Mouse (Mus musculus) liver, embryonic 13.5 days (tissue): ENCODE results near the gene Amn1. TPM values are rescaled to one million over a fixed set of nuclear protein-coding genes. Genes with fewer than 3 reads are reported as not detected.
"Not testable (repeated sequence)": the region's sequence is repeated elsewhere in the genome, so short reads cannot be mapped to it uniquely, and the experiment has no call there.

Source experiments
- ATAC-seq: fragments of 200-750 bp; cut with Nextera tagmentation; 2 replicates; pipeline ENCODE4 v1.8.0; 2017; ENCODE audit warnings: low read depth, mild to moderate bottlenecking, moderate number of reproducible peaks, moderate library complexity
- DNase-seq: peaks from one replicate; pipeline ENCODE4 v3.0.0; 2022
- H3K27ac ChIP-seq: fragments of 300-500 bp; sonication (generic); 2 replicates; pipeline ENCODE4 v1.5.1; 2015; ENCODE audit warnings: moderate library complexity, mild to moderate bottlenecking, inconsistent platforms
- H3K27me3 ChIP-seq: fragments of 300-500 bp; sonication (generic); 2 replicates; pipeline ENCODE4 v1.6.1; 2015; ENCODE audit warnings: mild to moderate bottlenecking, inconsistent platforms
- H3K36me3 ChIP-seq: fragments of 300-500 bp; sonication (generic); 2 replicates; pipeline ENCODE4 v1.6.1; 2015; ENCODE audit warnings: mild to moderate bottlenecking, inconsistent platforms
- H3K4me1 ChIP-seq: fragments of 300-500 bp; sonication (generic); replicated peaks from 2 replicates; pipeline ENCODE4 v1.6.1; 2015; ENCODE audit warnings: inconsistent platforms
- H3K4me2 ChIP-seq: fragments of 300-500 bp; sonication (generic); 2 replicates; pipeline ENCODE4 v1.6.1; 2015; ENCODE audit warnings: inconsistent platforms, mild to moderate bottlenecking, moderate library complexity
- H3K4me3 ChIP-seq: fragments of 300-500 bp; sonication (generic); replicated peaks from 2 replicates; pipeline ENCODE4 v1.5.1; 2015; ENCODE audit warnings: mild to moderate bottlenecking, inconsistent platforms
- H3K9ac ChIP-seq: fragments of 300-500 bp; sonication (generic); 2 replicates; pipeline ENCODE4 v1.6.1; 2015; ENCODE audit warnings: mild to moderate bottlenecking, inconsistent platforms
- H3K9me3 ChIP-seq: fragments of 300-500 bp; sonication (generic); replicated peaks from 2 replicates; pipeline ENCODE4 v1.6.1; 2016; ENCODE audit warnings: inconsistent platforms
- WGBS: fragments of 180-500 bp; shearing (Covaris S2); methylation state at CpG from one replicate; pipeline ENCODE4 v1.1.7; 2015; ENCODE audit not compliant: insufficient replicate concordance; 5-methylcytosine and 5-hydroxymethylcytosine counted together
- polyA plus RNA-seq: library from polyadenylated mRNA; unstranded; fragments of >200 nt; fragmentation: Nextera tagmentation; extraction: Ambion mirVana; gene quantifications from 2 replicates; pipeline ENCODE4 v1.2.1, GENCODE M21; 2015

The Amn1 gene
- polyA plus RNA-seq = 7.7 and 8.0 TPM in 2 replicates

DNA sequence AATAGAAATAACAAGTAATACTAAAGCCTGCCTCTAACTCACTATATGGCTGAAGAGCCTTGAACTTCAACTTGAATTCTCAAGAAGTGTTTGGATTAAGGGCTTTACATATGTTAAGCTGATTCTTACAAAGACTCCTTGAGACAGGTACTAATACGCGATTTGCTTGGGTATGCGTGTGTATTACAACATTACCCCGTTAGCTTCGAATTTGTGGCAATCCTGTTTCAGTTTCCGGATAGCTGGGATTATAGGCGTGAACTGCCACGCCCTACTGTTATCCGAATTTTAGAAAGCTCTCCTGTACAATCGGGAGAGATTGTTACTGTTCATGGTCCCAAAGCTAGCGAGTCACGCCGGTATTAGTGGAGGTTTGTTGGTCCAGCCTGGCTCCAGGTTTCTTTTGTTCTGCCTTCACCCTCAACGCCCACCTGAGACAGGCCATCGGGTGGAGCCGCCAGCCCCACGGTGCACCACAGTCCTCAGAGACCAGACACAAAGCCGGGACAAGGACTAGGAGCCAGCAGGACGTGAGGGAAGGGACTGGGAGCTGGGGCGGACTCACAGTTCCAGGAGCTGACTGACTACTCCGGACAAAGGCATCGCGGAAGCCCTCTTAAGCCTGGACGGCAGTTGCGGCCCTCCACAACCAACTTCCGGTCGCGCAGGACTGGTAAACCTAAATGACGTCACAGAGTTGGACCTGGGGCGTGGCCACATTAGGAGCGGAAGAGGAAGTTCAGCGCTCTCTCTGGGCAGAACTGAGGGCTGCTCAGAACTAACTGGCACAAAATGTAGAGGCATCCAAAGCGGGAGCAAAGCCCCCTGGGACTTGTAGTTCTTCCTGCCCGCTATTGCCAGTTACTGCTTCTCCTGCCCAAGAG is at the start of gene Amn1:
Amn1 (minus strand) TSS at position 672 of the 884 bp plus-strand sequence.
- Histone ChIP-seq H3K9me3 (no peaks in the 10 kb centered on the region), H3K27ac (peak within 1 kb of the TSS; percentile 85), H3K36me3 (0 out of 2 replicates have a peak, but pooled peaks cover 4% of the 10 kb centered on the region), H3K9ac (peak within 1 kb of the TSS; percentile 77), H3K4me1 (peaks cover 54% of the 10 kb centered on the region), H3K4me2 (peak within 1 kb of the TSS; percentile 68), H3K27me3 (no peaks in the 10 kb centered on the region), H3K4me3 (peak within 1 kb of the TSS; percentile 69)
- WGBS = under 1% methylated on average over 34 of the region's 34 CpGs
- ATAC-seq (peak; percentile 91), DNase-seq (peak; percentile 93)

DNA sequence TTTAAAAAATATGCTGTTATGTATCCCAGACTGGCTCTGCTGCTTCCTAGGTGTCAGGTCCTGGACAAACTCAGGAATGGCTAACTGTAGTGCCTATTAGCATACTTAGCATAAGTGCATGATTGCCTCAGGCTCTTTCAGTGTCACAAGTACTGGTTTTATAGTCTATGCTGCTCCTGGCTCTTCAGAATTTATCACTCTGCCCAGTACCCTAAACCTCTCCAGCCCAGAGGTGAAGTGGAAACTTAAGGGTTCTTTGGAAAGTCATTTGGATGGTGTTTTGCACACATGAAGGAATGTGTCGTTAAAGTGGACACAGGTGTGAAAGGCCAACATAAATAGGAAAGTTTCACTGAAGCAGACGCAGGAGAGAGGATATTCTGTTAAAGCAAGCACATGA is 48.3 kb upstream of the Amn1 start:
- Histone ChIP-seq H3K9me3 (no peaks in the 10 kb centered on the region), H3K27ac (no peak overlapping the region), H3K27me3 (no peaks in the 10 kb centered on the region), H3K4me3 (no peak overlapping the region), H3K36me3 (no peaks in the 10 kb centered on the region), H3K9ac (no peak overlapping the region), H3K4me1 (peaks cover 11% of the 10 kb centered on the region), H3K4me2 (no peak overlapping the region)
- DNase-seq (no peak), ATAC-seq (no peak)
- WGBS = 73% methylated on average over 2 of the region's 2 CpGs

DNA sequence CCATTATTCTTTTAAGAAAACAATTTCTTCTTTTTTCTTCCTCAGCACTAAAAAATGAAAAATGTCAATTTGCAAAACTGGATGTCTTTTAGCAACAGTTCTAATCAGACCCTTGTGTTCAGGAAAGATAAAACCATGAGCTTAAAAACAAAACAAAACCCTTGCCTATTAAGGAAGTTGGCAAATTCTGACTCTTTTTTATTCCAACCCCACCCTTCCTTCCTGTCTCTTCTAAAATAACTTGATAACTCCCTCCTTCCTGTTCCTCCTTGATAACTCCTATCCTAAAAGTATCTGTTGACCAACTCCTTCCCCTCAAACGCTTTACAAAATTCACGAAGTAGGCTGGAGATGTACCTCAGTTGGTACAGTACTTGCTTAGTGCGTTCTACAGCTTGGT is 45.4 kb upstream of the Amn1 start:
- DNase-seq = no peak
- ATAC-seq = peak; percentile 84
- 17% methylated on average over 3 of the region's 3 CpGs for whole genome bisulfite sequencing

DNA sequence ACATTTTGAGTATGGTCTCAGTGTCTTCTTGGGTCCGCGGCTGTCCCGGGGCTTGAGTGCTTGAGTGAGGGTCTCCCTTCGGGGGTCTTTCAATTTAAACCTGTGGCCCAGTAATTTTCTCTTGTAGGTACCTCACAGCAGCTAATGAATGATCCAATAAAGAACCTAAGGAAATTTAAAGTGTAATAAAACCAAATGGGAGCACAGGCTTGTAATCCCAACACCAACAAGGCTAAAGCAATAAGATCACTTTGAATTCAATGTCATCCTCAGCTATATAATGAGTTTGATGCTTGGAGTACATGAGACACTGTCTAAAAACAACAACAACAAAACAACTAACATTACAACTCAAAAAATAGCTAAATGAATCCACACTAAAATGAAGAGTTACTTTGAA is 36.2 kb upstream of the Amn1 start:
- ATAC-seq (no peak), DNase-seq (no peak)
- Histone ChIP-seq H3K9me3 (no peaks in the 10 kb centered on the region), H3K27me3 (no peaks in the 10 kb centered on the region), H3K4me2 (no peak overlapping the region), H3K27ac (no peak overlapping the region), H3K9ac (no peak overlapping the region), H3K36me3 (no peaks in the 10 kb centered on the region), H3K4me1 (no peaks in the 10 kb centered on the region), H3K4me3 (no peak overlapping the region)
- 76% methylated on average over 4 of the region's 4 CpGs for WGBS

More for the DNA sequence above, 45.4 kb upstream of the Amn1 start:
- Histone ChIP-seq H3K4me3 (no peak overlapping the region), H3K9ac (no peak overlapping the region), H3K27me3 (no peaks in the 10 kb centered on the region), H3K36me3 (no peaks in the 10 kb centered on the region), H3K9me3 (no peaks in the 10 kb centered on the region), H3K4me1 (peaks cover 11% of the 10 kb centered on the region), H3K4me2 (no peak overlapping the region), H3K27ac (peak overlapping the region; percentile 59; the same call in 1 of the 2 replicates)

DNA sequence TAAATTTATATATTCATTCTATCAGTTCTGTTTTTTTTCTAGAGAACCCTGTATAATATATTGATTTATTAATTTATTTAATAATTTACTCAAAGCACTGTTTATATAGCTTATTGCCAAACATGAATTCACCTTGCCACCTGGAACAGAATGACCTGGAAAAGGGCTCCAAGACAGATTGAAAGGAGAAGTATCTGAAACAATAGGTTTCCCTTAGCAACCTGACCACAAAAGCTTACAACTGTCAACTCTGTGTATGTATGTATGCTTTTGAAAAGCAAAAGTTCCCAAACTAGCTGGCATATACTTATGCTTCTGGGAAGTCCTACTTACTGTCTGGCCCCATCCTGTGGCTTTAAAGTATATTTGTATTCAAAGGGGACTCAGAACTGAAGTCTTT is 32.8 kb upstream of the Amn1 start:
- ATAC-seq = no peak

DNA sequence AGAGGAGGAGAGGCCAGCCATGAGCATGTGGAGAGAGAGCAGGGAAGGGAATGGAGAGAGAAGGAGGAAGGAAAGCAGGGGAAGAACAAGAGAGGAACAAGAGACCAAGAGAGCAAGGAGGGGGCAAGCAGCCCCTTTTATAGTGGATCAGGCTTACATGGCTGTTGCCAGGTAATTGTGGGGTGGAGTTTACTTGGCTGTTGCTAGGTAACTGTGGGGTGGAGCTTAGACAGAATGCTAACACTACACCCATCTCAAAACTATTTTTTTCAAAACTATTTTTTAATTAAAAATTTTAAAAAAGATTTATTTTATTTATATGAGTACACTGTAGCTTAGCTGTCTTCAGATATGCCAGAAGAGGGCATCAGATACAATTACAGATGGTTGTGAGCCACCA is 10.1 kb upstream of the Amn1 start:
- ATAC-seq = peak; percentile 56; the same call in 1 of the 2 replicates
- Histone ChIP-seq H3K27me3 (no peaks in the 10 kb centered on the region), H3K4me2 (no peak overlapping the region), H3K36me3 (no peaks in the 10 kb centered on the region), H3K4me1 (peaks cover 36% of the 10 kb centered on the region), H3K9ac (no peak overlapping the region), H3K9me3 (no peaks in the 10 kb centered on the region), H3K27ac (no peak overlapping the region), H3K4me3 (no peak overlapping the region)
- no peak for DNase-seq

More for the DNA sequence above, 32.8 kb upstream of the Amn1 start:
- Histone ChIP-seq H3K27me3 (no peaks in the 10 kb centered on the region), H3K4me2 (no peak overlapping the region), H3K27ac (no peak overlapping the region), H3K9ac (no peak overlapping the region), H3K4me1 (no peaks in the 10 kb centered on the region), H3K36me3 (no peaks in the 10 kb centered on the region), H3K9me3 (no peaks in the 10 kb centered on the region), H3K4me3 (no peak overlapping the region)
- no peak for DNase-seq

DNA sequence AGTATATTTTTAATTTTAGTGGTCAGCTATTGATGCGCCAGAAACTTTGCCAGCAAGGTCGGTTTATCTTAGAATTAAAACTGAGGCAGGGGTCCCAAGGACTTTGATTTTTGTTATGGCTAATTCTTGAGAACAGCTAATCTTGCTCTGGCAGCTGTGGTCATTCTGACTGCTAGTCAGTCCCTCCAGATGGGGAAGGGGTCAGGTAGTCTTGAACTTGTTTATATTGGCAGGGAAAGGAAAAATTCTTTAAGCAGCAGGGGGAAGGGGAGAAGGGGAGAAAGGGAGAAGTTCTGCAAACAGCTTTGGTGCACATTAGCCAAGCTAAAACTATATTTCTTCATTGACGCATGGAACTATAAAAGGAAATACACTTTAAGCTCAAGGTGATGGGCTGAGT is 8.6 kb upstream of the Amn1 start:
- Histone ChIP-seq H3K27me3 (no peaks in the 10 kb centered on the region), H3K9ac (no peak overlapping the region), H3K27ac (no peak overlapping the region), H3K4me1 (peaks cover 49% of the 10 kb centered on the region), H3K9me3 (no peaks in the 10 kb centered on the region), H3K4me3 (no peak overlapping the region), H3K36me3 (no peaks in the 10 kb centered on the region), H3K4me2 (no peak overlapping the region)
- ATAC-seq (no peak), DNase-seq (no peak)
- 59% methylated on average over 3 of the region's 3 CpGs for WGBS

DNA sequence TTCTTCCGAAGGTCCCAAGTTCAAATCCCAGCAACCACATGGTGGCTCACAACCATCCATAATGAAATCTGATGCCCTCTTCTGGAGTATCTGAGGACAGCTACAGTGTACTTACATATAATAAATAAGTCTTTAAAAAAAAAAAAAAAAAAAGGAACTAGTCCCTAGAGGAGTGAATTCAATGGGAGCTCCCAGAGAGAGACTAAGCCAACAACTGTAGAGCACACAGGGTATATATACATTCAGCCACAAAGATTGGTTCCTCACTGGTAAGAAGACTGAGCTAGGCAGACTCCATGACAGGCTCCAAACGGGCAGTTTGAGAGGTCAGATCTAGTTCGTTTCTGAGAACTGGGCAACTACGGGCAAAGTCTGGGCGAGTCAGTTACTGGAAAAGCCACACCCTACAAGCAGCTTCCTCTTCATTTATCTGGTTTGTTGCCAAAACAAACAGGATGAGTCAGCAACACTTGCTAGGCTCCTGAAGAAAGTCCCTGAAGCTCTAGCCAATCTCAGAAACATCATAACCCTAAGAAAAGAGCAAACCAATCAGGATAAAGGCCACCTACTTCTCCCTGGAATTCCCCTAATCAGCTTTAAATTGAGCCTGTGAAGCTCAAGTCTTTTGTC is 4.9 kb upstream of the Amn1 start:
- Histone ChIP-seq H3K27me3 (no peaks in the 10 kb centered on the region), H3K36me3 (no peaks in the 10 kb centered on the region), H3K4me3 (no peak overlapping the region), H3K9ac (0 out of 2 replicates have a peak overlapping the region, but pooled peaks have one; percentile 12), H3K4me1 (peaks cover 64% of the 10 kb centered on the region), H3K4me2 (peak overlapping the region; percentile 46), H3K27ac (peak overlapping the region; percentile 93), H3K9me3 (no peaks in the 10 kb centered on the region)
- 30% methylated on average over 5 of the region's 5 CpGs for WGBS
- DNase-seq = peak; percentile 78
- ATAC-seq = peak; percentile 89

DNA sequence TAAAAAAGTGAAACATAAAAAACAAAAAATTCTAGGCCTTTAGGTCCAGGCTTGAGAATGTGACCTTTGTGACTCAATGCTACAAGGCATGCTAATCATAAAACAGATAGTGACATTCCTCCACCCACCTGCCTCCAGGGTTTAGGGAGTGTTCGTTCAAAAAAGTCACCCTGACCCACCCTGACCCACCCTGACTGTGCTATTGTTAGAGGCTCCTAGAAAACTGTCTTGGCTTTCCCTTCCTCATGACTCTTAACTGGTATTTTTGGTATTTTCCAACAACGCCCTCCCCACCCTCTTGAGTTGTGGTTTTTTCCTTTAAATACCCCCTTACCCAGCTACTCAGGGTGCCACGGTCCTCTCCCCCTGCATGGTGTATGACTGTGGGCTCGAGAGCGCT is 3.4 kb upstream of the Amn1 start:
- H3K4me3 ChIP-seq, H3K9ac ChIP-seq, DNase-seq, H3K4me2 ChIP-seq, H3K27me3 ChIP-seq, ATAC-seq, H3K9me3 ChIP-seq, H3K36me3 ChIP-seq: not testable (repeated sequence)
- WGBS = 75% methylated on average over 5 of the region's 5 CpGs
- peaks cover 66% of the 10 kb centered on the region for H3K4me1 ChIP-seq
- H3K27ac ChIP-seq = peak overlapping the region; percentile 43; the same call in 1 of the 2 replicates

DNA sequence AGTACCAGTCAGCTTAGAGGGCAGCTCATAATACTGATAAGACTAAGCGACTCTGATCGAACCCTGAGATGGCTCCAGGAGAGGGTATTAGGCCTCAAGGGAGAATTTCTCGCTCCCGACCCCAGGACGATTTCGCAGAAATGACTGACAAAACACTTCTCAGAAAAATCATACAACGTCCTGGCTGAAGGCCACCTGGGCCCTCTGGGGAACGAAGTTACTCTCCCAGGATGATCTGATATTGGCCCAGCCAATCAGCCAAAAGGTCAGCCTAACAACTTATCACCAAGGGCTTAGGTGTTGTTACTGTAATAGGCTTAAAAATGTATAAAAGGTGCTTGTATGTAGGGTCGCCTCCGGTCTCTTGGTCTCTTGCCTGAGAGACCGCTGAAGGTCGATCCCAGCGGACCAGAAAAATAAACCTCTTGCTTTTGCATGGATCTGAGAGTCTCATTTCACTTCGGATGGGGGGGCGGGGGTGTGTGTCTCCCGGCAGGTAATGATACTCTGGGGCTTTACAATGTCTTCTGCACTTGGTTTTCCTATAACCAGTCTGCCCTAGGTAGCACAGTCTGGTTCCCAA is 919 bp upstream of the Amn1 start:
- Histone ChIP-seq H3K36me3 (no peaks in the 10 kb centered on the region), H3K4me1 (peaks cover 57% of the 10 kb centered on the region), H3K4me3 (peak overlapping the region; percentile 69), H3K9me3 (no peaks in the 10 kb centered on the region), H3K27me3 (no peaks in the 10 kb centered on the region), H3K9ac (peak overlapping the region; percentile 68; the same call in 1 of the 2 replicates), H3K4me2 (peak overlapping the region; percentile 68), H3K27ac (peak overlapping the region; percentile 75)
- DNase-seq (no peak), ATAC-seq (no peak)
- whole genome bisulfite sequencing = 82% methylated on average over 16 of the region's 16 CpGs

DNA sequence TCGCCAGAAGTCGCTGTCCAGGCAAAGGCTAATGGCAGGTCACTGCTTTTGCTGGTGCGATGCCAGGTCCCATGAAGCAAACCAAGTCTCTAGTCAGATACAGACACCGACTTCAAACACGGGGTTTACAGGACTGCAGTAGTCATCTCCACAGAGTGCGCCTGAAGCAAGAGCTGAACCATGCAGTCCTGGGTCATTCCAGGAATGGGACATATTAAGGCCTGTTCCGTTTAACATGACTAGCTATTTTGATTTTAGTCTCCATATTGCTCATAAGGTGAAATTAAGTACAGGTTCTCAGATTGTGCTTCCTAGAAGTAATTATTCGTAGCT is 379 bp upstream of the Amn1 start:
- Histone ChIP-seq H3K4me2 (peak overlapping the region; percentile 68), H3K27ac (peak overlapping the region; percentile 75), H3K4me3 (peak overlapping the region; percentile 69), H3K4me1 (peaks cover 57% of the 10 kb centered on the region), H3K27me3 (no peaks in the 10 kb centered on the region), H3K9me3 (no peaks in the 10 kb centered on the region), H3K9ac (peak overlapping the region; percentile 68), H3K36me3 (0 out of 2 replicates have a peak, but pooled peaks cover 1% of the 10 kb centered on the region)
- ATAC-seq = peak; percentile 35
- 31% methylated on average over 8 of the region's 8 CpGs for WGBS
- no peak for DNase-seq
